Comparison of ENCODE assay signal across 8 mouse cellular contexts in genomic region chr10:128548947-128549681, GRCm38 (mm10). TPM values are rescaled to one million over a fixed set of nuclear protein-coding genes. Genes with fewer than 3 reads are reported as not detected.
DNase-seq lines count a peak whose midpoint lies in the region; ATAC-seq and TF ChIP-seq lines count a peak whose summit lies in the region.

Gene Rpl41, minus strand, starts transcription at chr10:128549305.

- ATAC-seq in Patski = peak; percentile 66
- peak; percentile 91 for ATAC-seq in hindbrain, embryonic 13.5 days (ENCODE audit: low FRiP score)

- peaks cover 16% of the 10 kb centered on the region for H3K36me3 ChIP-seq in hindbrain, embryonic 13.5 days

- H3K4me1 ChIP-seq in hindbrain, embryonic 13.5 days (replicated peaks) = peaks cover 21% of the 10 kb centered on the region

- TF ChIP-seq CTCF in Patski (IDR thresholded peaks at IDR 0.05) = no peak

- H3K9me3 ChIP-seq in hindbrain, embryonic 13.5 days = no peaks in the 10 kb centered on the region

- H3K4me2 ChIP-seq in hindbrain, embryonic 13.5 days = peak within 1 kb of the TSS; percentile 85

- peak within 1 kb of the TSS; percentile 97 for H3K27ac ChIP-seq in hindbrain, embryonic 13.5 days

- CTCF ChIA-PET in Patski (lab: Charles Lee) = no interaction called here

- peak within 1 kb of the TSS; percentile 93 for H3K9ac ChIP-seq in hindbrain, embryonic 13.5 days

- peak within 1 kb of the TSS; percentile 76 for H3K4me3 ChIP-seq in hindbrain, embryonic 13.5 days

- H3K27me3 ChIP-seq in Patski = no peaks in the 10 kb centered on the region
- H3K27me3 ChIP-seq in hindbrain, embryonic 13.5 days = no peaks in the 10 kb centered on the region

- under 1% methylated on average over 31 of the region's 31 CpGs for WGBS in hindbrain, embryonic 13.5 days

- POLR2A ChIA-PET in Patski (lab: Charles Lee) = interaction anchor here (0.6 to 2.2 kb wide), 4 partner anchors 14 to 73 kb away, joined by 3 to 8 read pairs (median 4); partner anchors contain the start of gene Myl6b

- DNase-seq in Patski (ENCODE audit: low read depth, low spot score) = peak; percentile 77
- peak; percentile 92 to 94 for DNase-seq in cerebellum, postnatal 14 days
- DNase-seq in frontal cortex, postnatal 14 days (ENCODE audit: low spot score in 2 of 2) = peak; percentile 85 to 90
- DNase-seq in layer of hippocampus, postnatal 36 days = peak; percentile 89 to 91
- peak; percentile 98 for DNase-seq in lung, postnatal 36 days
- DNase-seq in retina, postnatal 1 day = peak; percentile 97
- DNase-seq in urinary bladder, adult 18-20 months (ENCODE audit: low spot score in 2 of 2) = peak; percentile 65 to 90

- in situ Hi-C loops in Patski (cut with MboI; ENCODE audit: low pct_unique_long_range_greater_than_20kb) = loop anchor here (5.0 kb wide), 1 partner anchor 63 kb away; no protein-coding TSS in a partner anchor

RNA-seq across cellular contexts. Expression of gene Rpl41, which starts in this region (rescaled TPM):
- polyA plus RNA-seq in Patski (2021) = 1,532 TPM
- 2,639 and 2,680 TPM in 2 replicates for polyA plus RNA-seq in hindbrain, embryonic 13.5 days (2015; fragmentation: Nextera tagmentation; extraction: Ambion mirVana)
- 1,000 to 10,000 TPM; 1,506 to 1,536 TPM for total RNA-seq in layer of hippocampus, postnatal 36 days (2021)

Comparison
In these comparisons a context has a peak if more than half of its experiments do, and no peak if none do; other contexts are left out.
1. Peak in every context shown above with its lines: DNase-seq, ATAC-seq, H3K4me3 ChIP-seq and H3K27ac ChIP-seq.